Mouse (Mus musculus) lung, adult 2 months (tissue): ENCODE data around the gene Spag9.

Experiments
- CTCF ChIP-seq: fragments of 200-500 bp; IDR thresholded peaks from 2 replicates; pipeline ENCODE4 v1.5.1; 2011; ENCODE audit warnings: mild to moderate bottlenecking, low read length, control low read depth; ENCODE audit not compliant: insufficient read depth
- POLR2A ChIP-seq: fragments of 200-500 bp; IDR thresholded peaks from 2 replicates; pipeline ENCODE4 v1.6.1; 2011; ENCODE audit warnings: low read depth, mild to moderate bottlenecking, control low read depth, low read length, borderline replicate concordance; ENCODE audit errors: extremely low read depth

DNA sequence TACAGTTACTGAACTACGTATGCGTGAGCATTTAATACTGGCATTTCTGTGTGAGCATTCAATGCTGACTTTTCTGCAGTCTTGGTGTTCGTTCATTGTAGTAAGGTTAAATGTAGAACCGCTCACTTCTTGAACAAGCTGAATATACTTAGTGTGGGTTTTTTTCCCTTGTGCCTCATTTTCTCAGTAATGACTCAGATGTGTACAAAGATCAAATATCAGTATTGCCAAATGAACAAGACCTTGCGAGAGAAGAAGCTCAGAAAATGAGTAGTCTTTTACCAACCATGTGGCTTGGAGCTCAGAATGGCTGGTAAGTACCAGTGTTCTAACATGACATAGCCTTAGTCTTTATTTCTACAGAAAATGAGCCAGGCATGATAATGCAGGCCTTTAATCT lies 102.9 kb downstream of the Spag9 start:
- TF ChIP-seq POLR2A (no peak), CTCF (no peak)
